Mouse (Mus musculus) small intestine, adult 2 months (tissue): ENCODE data around the gene A430078G23Rik.

Source experiments
- CTCF ChIP-seq: fragments of 200-500 bp; IDR thresholded peaks from 2 replicates; pipeline ENCODE4 v1.5.1; 2012; ENCODE audit warnings: low read depth, mild to moderate bottlenecking, control low read depth, inconsistent platforms, low read length, moderate library complexity, mixed read lengths; ENCODE audit not compliant: insufficient replicate concordance, insufficient read length; ENCODE audit errors: extremely low read depth
- POLR2A ChIP-seq: fragments of 200-500 bp; IDR thresholded peaks from 2 replicates; pipeline ENCODE4 v1.6.1; 2012; ENCODE audit warnings: low read depth, mild to moderate bottlenecking, control low read depth, inconsistent platforms, low read length, moderate library complexity

DNA sequence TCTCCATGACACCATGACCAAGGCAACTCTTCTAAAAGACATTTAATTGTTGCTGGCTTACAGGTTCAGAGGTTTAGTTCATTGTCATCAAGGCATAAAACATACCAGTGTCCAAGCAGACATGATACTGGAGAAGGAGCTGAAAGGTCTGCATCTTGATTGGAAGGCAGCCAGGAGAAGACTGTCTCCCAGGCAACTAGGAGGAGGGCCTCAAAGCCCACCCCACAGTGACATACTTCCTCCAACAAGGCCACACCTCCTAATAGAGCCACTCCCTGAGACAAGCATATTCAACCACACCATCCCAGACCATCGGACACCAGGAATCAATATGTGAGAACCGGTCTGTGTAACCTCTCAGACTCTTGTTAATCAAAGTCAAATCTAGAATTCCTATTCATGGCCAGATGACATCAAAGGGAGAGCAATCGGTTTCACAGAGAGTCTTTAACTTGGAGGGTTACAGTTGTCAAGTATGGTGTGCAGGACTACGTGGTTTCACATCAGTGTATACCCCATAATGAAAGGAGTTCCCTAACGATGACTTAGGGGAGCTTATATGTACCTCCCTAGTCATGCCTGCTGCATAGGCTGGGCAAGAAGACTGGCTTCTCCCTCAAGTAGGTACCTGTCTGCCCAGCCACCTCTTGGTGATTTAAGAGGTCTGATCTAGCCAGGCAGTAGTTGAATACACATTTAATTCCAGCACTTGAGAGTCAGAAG is 6.4 kb upstream of the A430078G23Rik start:
- no peak for TF ChIP-seq POLR2A
- TF ChIP-seq CTCF: no peak
